Mouse (Mus musculus): ENCODE results near the gene Slc7a1.

DNA sequence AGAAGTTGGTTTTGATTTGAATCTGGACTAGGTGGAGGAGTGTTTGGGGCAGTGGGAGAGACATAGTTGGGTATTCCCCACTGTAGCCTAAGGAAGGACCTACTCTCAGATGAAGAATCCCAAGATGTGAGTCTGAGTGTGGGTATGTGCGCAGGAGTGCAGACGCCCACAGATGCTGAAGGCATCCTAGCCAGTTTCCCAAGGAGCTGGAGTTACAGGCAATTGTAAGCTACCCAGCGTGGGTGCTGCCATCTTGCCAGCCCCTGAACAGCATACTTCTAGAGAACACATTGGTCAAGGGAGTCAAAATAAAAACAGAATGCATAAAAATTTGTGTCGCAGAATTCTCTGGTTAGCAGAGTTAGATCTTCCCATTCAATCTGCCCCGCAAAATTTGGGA, 117.1 kb downstream of the Slc7a1 start:
- no peak for TF ChIP-seq CTCF (IDR thresholded peaks at IDR 0.05; ENCODE audit: insufficient read depth, low read length)
- no peak for TF ChIP-seq POLR2A (IDR thresholded peaks at IDR 0.05; ENCODE audit: borderline replicate concordance, extremely low read depth, low read depth, low read length)

Measured in lung, adult 2 months (tissue).